Mouse (Mus musculus): ENCODE results near the gene 1700016C15Rik. TPM values are rescaled to one million over a fixed set of nuclear protein-coding genes. Genes with fewer than 3 reads are reported as not detected.

1700016C15Rik gene
- polyA plus RNA-seq, 1 experiment from 2014 or later: 0.25 TPM

GRCm38 (mm10) chr1:177727883-177728525 lies 1.6 kb upstream of the 1700016C15Rik start:
- Histone ChIP-seq H3K9me3 (replicated peaks; ENCODE audit: control insufficient read depth, low read length) (no peaks in the 10 kb centered on the region), H3K27ac (ENCODE audit: low read length) (peak overlapping the region; percentile 4; the same call in 1 of the 2 replicates), H3K27me3 (ENCODE audit: control insufficient read depth, insufficient read depth, low read length) (no peaks in the 10 kb centered on the region), H3K36me3 (ENCODE audit: control insufficient read depth, insufficient read depth, low read length) (no peaks in the 10 kb centered on the region), H3K4me3 (replicated peaks; ENCODE audit: low read length) (no peak overlapping the region), H3K4me2 (ENCODE audit: low read depth, low read length) (no peak overlapping the region), H3K4me1 (ENCODE audit: control insufficient read depth, insufficient read depth, low read length) (no peaks in the 10 kb centered on the region), H3K9ac (ENCODE audit: low read length) (no peak overlapping the region)
- no peak for ATAC-seq (ENCODE audit: insufficient read depth, low FRiP score)
- WGBS: 79% methylated on average over 3 of the region's 3 CpGs

- no peak for ATAC-seq (ENCODE audit: insufficient read depth, low FRiP score)
- H3K9me3 ChIP-seq (replicated peaks; ENCODE audit: control insufficient read depth, low read length): no peaks in the 10 kb centered on the region
- no peak overlapping the region for H3K27ac ChIP-seq (ENCODE audit: low read length)
- no peaks in the 10 kb centered on the region for H3K36me3 ChIP-seq (ENCODE audit: control insufficient read depth, insufficient read depth, low read length)
- H3K4me2 ChIP-seq (ENCODE audit: low read depth, low read length): no peak overlapping the region
- H3K4me1 ChIP-seq (ENCODE audit: control insufficient read depth, insufficient read depth, low read length): no peaks in the 10 kb centered on the region
- no peak overlapping the region for H3K4me3 ChIP-seq (replicated peaks; ENCODE audit: low read length)
- H3K9ac ChIP-seq (ENCODE audit: low read length): no peak overlapping the region
- 94% methylated on average over 3 of the region's 3 CpGs for WGBS
- H3K27me3 ChIP-seq (ENCODE audit: control insufficient read depth, insufficient read depth, low read length): no peaks in the 10 kb centered on the region
Measured at GRCm38 (mm10) chr1:177731973-177732372, 2.4 kb downstream of the 1700016C15Rik start.

- Histone ChIP-seq H3K4me1 (ENCODE audit: control insufficient read depth, insufficient read depth, low read length) (no peaks in the 10 kb centered on the region; the same call in 1 of the 2 replicates), H3K36me3 (ENCODE audit: control insufficient read depth, insufficient read depth, low read length) (no peaks in the 10 kb centered on the region), H3K27me3 (ENCODE audit: control insufficient read depth, insufficient read depth, low read length) (no peaks in the 10 kb centered on the region), H3K9ac (ENCODE audit: low read length) (no peak overlapping the region), H3K4me2 (ENCODE audit: low read depth, low read length) (no peak overlapping the region), H3K27ac (ENCODE audit: low read length) (no peak overlapping the region), H3K9me3 (replicated peaks; ENCODE audit: control insufficient read depth, low read length) (no peaks in the 10 kb centered on the region), H3K4me3 (replicated peaks; ENCODE audit: low read length) (no peak overlapping the region)
- no peak for ATAC-seq (ENCODE audit: insufficient read depth, low FRiP score)
- 37% methylated on average over 6 of the region's 6 CpGs for WGBS
Measured at GRCm38 (mm10) chr1:177737505-177738105, 8.0 kb downstream of the 1700016C15Rik start.

- Histone ChIP-seq H3K9me3 (replicated peaks; ENCODE audit: control insufficient read depth, low read length) (no peaks in the 10 kb centered on the region), H3K4me1 (ENCODE audit: control insufficient read depth, insufficient read depth, low read length) (no peaks in the 10 kb centered on the region; the same call in 1 of the 2 replicates), H3K27me3 (ENCODE audit: control insufficient read depth, insufficient read depth, low read length) (no peaks in the 10 kb centered on the region), H3K27ac (ENCODE audit: low read length) (no peak overlapping the region), H3K4me2 (ENCODE audit: low read depth, low read length) (no peak overlapping the region), H3K9ac (ENCODE audit: low read length) (no peak overlapping the region), H3K36me3 (ENCODE audit: control insufficient read depth, insufficient read depth, low read length) (no peaks in the 10 kb centered on the region), H3K4me3 (replicated peaks; ENCODE audit: low read length) (no peak overlapping the region)
- ATAC-seq (ENCODE audit: insufficient read depth, low FRiP score): no peak
- WGBS: 59% methylated on average over 1 of the region's 1 CpGs
Measured at GRCm38 (mm10) chr1:177740707-177741106, 11.1 kb downstream of the 1700016C15Rik start.

- 63% methylated on average over 1 of the region's 1 CpGs for WGBS
- H3K36me3 ChIP-seq (ENCODE audit: control insufficient read depth, insufficient read depth, low read length): no peaks in the 10 kb centered on the region
- no peak overlapping the region for H3K4me3 ChIP-seq (replicated peaks; ENCODE audit: low read length)
- ATAC-seq (ENCODE audit: insufficient read depth, low FRiP score): no peak
- no peaks in the 10 kb centered on the region for H3K27me3 ChIP-seq (ENCODE audit: control insufficient read depth, insufficient read depth, low read length)
- no peaks in the 10 kb centered on the region; the same call in 1 of the 2 replicates for H3K4me1 ChIP-seq (ENCODE audit: control insufficient read depth, insufficient read depth, low read length)
- no peak overlapping the region for H3K27ac ChIP-seq (ENCODE audit: low read length)
- no peak overlapping the region for H3K4me2 ChIP-seq (ENCODE audit: low read depth, low read length)
- H3K9me3 ChIP-seq (replicated peaks; ENCODE audit: control insufficient read depth, low read length): no peaks in the 10 kb centered on the region
- no peak overlapping the region for H3K9ac ChIP-seq (ENCODE audit: low read length)
Measured at GRCm38 (mm10) chr1:177742119-177742518, 12.5 kb downstream of the 1700016C15Rik start.

- WGBS: 72% methylated on average over 7 of the region's 7 CpGs
- Histone ChIP-seq H3K4me1 (ENCODE audit: control insufficient read depth, insufficient read depth, low read length) (no peaks in the 10 kb centered on the region; the same call in 1 of the 2 replicates), H3K4me3 (replicated peaks; ENCODE audit: low read length) (no peak overlapping the region), H3K9ac (ENCODE audit: low read length) (no peak overlapping the region), H3K27ac (ENCODE audit: low read length) (no peak overlapping the region), H3K9me3 (replicated peaks; ENCODE audit: control insufficient read depth, low read length) (peaks cover 5% of the 10 kb centered on the region), H3K36me3 (ENCODE audit: control insufficient read depth, insufficient read depth, low read length) (no peaks in the 10 kb centered on the region), H3K27me3 (ENCODE audit: control insufficient read depth, insufficient read depth, low read length) (no peaks in the 10 kb centered on the region), H3K4me2 (ENCODE audit: low read depth, low read length) (no peak overlapping the region)
- ATAC-seq (ENCODE audit: insufficient read depth, low FRiP score): no peak
Measured at GRCm38 (mm10) chr1:177744521-177745325, 15.1 kb downstream of the 1700016C15Rik start.

- Histone ChIP-seq H3K4me3 (replicated peaks; ENCODE audit: low read length) (no peak overlapping the region), H3K27me3 (ENCODE audit: control insufficient read depth, insufficient read depth, low read length) (no peaks in the 10 kb centered on the region), H3K9ac (ENCODE audit: low read length) (no peak overlapping the region), H3K9me3 (replicated peaks; ENCODE audit: control insufficient read depth, low read length) (peaks cover 18% of the 10 kb centered on the region), H3K27ac (ENCODE audit: low read length) (no peak overlapping the region), H3K4me1 (ENCODE audit: control insufficient read depth, insufficient read depth, low read length) (no peaks in the 10 kb centered on the region), H3K4me2 (ENCODE audit: low read depth, low read length) (no peak overlapping the region), H3K36me3 (ENCODE audit: control insufficient read depth, insufficient read depth, low read length) (no peaks in the 10 kb centered on the region)
- no peak; the same call in 1 of the 2 replicates for ATAC-seq (ENCODE audit: insufficient read depth, low FRiP score)
- 88% methylated on average over 6 of the region's 6 CpGs for WGBS
Measured at GRCm38 (mm10) chr1:177747869-177748540, 18.4 kb downstream of the 1700016C15Rik start.

GRCm38 (mm10) chr1:177753496-177753895 lies 23.9 kb downstream of the 1700016C15Rik start:
- H3K4me3 ChIP-seq (replicated peaks; ENCODE audit: low read length): no peak overlapping the region
- peaks cover 18% of the 10 kb centered on the region for H3K9me3 ChIP-seq (replicated peaks; ENCODE audit: control insufficient read depth, low read length)
- 64% methylated on average over 1 of the region's 1 CpGs for WGBS
- H3K36me3 ChIP-seq (ENCODE audit: control insufficient read depth, insufficient read depth, low read length): no peaks in the 10 kb centered on the region
- H3K9ac ChIP-seq (ENCODE audit: low read length): no peak overlapping the region
- H3K27me3 ChIP-seq (ENCODE audit: control insufficient read depth, insufficient read depth, low read length): no peaks in the 10 kb centered on the region
- no peak for ATAC-seq (ENCODE audit: insufficient read depth, low FRiP score)
- H3K27ac ChIP-seq (ENCODE audit: low read length): no peak overlapping the region
- H3K4me1 ChIP-seq (ENCODE audit: control insufficient read depth, insufficient read depth, low read length): no peaks in the 10 kb centered on the region
- H3K4me2 ChIP-seq (ENCODE audit: low read depth, low read length): no peak overlapping the region
